Mouse (Mus musculus) embryonic fibroblast, embryonic 13.5 days (primary cell): ENCODE measurements around the gene Tlcd1. TPM values are rescaled to one million over a fixed set of nuclear protein-coding genes. Genes with fewer than 3 reads are reported as not detected.

Experiments
- H3K27ac ChIP-seq: 2 replicates; pipeline ENCODE4 v1.5.1; 2012; ENCODE audit warnings: low read length, control low read depth, inconsistent platforms; ENCODE audit not compliant: insufficient read depth
- H3K4me1 ChIP-seq: 2 replicates; pipeline ENCODE4 v1.6.1; 2011; ENCODE audit warnings: low read length; ENCODE audit not compliant: control insufficient read depth, insufficient read depth
- H3K4me3 ChIP-seq: 2 replicates; pipeline ENCODE4 v1.5.1; 2011; ENCODE audit warnings: mild to moderate bottlenecking, control low read depth, low read length; ENCODE audit not compliant: insufficient read depth
- CTCF ChIP-seq: IDR thresholded peaks from 2 replicates; pipeline ENCODE4 v1.5.1; 2011; ENCODE audit warnings: mild to moderate bottlenecking, control low read depth, low read length, moderate library complexity, borderline replicate concordance; ENCODE audit not compliant: insufficient read depth
- POLR2A ChIP-seq: IDR thresholded peaks from 2 replicates; pipeline ENCODE4 v1.6.1; 2011; ENCODE audit warnings: low read depth, mild to moderate bottlenecking, control low read depth, low read length, moderate library complexity
- polyA plus RNA-seq: library from polyadenylated mRNA; stranded (reverse); fragments of >200 nt; gene quantifications from 2 replicates; pipeline ENCODE4 v1.2.4, GENCODE M21; 2011; ENCODE audit warnings: low read depth; ENCODE audit not compliant: missing spikeins, insufficient read length

The Tlcd1 gene
- polyA plus RNA-seq, 1 experiment: 13.6 TPM

DNA sequence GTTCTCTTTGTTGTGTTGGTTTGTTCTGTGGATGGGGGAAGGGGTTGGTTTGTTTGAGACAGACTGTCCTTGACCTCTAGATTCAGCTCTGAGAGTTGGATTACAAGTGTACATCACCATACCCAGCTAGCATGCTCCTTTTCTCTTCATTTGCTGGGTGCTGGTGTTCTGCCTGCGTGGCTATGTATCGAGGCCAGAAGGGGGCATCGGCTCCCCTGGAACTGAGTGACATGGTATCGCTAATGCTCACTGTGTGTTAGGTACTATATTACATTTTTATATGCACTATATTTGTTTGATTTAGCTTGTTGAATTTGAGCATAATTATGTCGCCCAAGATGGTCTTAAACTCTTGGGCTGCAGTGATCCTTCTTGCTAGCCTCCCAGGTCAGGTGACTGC is 30.3 kb upstream of the Tlcd1 start:
- Histone ChIP-seq H3K4me1 (0 out of 2 replicates have a peak, but pooled peaks cover 4% of the 10 kb centered on the region), H3K27ac (no peak overlapping the region), H3K4me3 (no peak overlapping the region)
- TF ChIP-seq POLR2A (no peak), CTCF (peak; percentile 26; the same call in 1 of the 2 replicates)

DNA sequence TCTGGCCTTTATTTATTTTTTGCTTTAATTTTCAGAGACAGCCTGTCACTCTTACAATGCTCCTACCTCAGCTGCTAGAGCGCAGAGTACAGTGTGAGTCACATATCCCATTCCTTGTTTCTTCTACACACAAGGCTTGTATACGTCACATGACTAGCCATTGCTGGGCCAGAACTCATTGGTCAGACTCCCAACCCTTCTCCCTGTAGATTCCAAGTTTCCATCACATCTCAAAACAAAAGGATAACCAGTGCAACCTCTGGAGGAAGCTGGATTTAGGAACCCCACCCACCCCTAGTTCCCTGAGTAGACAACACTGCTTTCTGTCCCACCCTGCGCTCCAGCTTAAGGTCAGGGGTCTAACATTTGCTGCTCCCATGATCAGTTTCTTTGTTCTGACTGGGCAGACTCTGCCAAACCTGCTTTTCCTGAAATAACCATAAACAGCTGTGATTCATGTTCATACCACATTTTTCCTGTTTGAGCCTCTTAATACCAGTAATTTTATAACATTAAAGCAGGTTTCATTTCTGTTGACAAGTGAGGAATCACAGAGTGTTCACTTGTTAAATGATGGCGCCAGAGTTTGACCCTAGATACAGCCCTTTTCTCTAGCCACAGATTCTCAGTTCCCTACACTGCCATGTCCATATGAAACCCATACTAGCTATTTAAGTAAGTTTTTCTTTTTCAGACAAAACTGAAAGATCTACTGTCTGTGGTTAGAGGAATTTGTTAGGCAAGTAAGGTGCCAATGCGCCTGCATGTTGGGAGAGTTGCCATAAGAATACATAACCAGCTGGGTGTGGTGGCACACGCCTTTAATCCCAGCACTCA is 29.6 kb upstream of the Tlcd1 start:
- Histone ChIP-seq H3K4me1 (0 out of 2 replicates have a peak, but pooled peaks cover 4% of the 10 kb centered on the region), H3K27ac (peak overlapping the region; percentile 28; the same call in 1 of the 2 replicates), H3K4me3 (no peak overlapping the region)
- TF ChIP-seq CTCF: no peak
- no peak for TF ChIP-seq POLR2A

GRCm38 (mm10) chr11:78151161-78151560 is 25.4 kb upstream of the Tlcd1 start:
- Histone ChIP-seq H3K4me3 (no peak overlapping the region), H3K27ac (no peak overlapping the region), H3K4me1 (0 out of 2 replicates have a peak, but pooled peaks cover 9% of the 10 kb centered on the region)
- TF ChIP-seq CTCF (peak; percentile 39; the same call in 1 of the 2 replicates), POLR2A (no peak)

GRCm38 (mm10) chr11:78152299-78153231 is 23.9 kb upstream of the Tlcd1 start:
- Histone ChIP-seq H3K4me1 (0 out of 2 replicates have a peak, but pooled peaks cover 5% of the 10 kb centered on the region), H3K27ac (no peak overlapping the region; the same call in 1 of the 2 replicates), H3K4me3 (no peak overlapping the region)
- no peak for TF ChIP-seq CTCF
- no peak for TF ChIP-seq POLR2A

DNA sequence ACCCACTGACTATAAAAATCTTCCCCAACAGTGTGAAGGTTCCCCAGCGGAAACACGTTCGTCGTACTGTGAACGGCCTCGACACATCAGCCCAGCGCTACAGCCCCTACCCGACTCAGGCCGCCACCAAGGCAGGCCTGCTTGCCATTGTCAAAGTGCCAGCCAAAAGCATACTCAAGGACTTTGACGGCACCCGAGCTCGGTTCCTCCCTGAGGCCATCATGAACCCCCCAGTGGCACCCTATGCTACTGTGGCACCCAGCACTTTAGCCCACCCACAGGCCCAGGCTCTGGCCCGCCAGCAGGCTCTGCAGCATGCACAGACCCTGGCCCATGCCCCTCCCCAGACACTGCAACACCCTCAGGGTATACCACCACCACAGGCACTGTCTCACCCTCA is 22.7 kb upstream of the Tlcd1 start:
- Histone ChIP-seq H3K4me1 (0 out of 2 replicates have a peak, but pooled peaks cover 5% of the 10 kb centered on the region), H3K4me3 (no peak overlapping the region), H3K27ac (no peak overlapping the region)
- TF ChIP-seq POLR2A: no peak
- TF ChIP-seq CTCF: no peak

DNA sequence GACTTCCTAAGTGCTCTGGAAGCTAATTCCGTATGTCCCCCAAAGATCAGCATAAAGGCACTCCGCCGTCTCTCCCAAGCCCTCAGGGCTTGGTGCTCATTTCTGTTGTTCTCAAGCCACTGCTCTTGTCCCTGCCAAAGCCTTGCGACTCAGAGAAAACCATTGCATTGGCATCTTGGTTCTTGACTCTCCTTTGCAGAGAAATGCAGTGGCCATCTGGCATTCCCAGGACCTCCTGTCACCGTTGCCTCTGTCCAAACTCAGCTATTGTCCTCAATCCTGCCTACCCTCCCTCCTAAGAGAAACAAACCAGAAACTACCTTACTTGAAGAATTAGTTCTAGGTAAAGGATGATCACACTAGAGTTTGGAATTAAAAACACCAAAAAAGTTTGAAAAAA is 20.8 kb upstream of the Tlcd1 start:
- Histone ChIP-seq H3K4me1 (0 out of 2 replicates have a peak, but pooled peaks cover 5% of the 10 kb centered on the region), H3K4me3 (no peak overlapping the region), H3K27ac (no peak overlapping the region)
- TF ChIP-seq POLR2A (no peak), CTCF (no peak)

GRCm38 (mm10) chr11:78156156-78156699 is 20.3 kb upstream of the Tlcd1 start:
- no peak overlapping the region for H3K4me3 ChIP-seq
- 0 out of 2 replicates have a peak, but pooled peaks cover 5% of the 10 kb centered on the region for H3K4me1 ChIP-seq
- no peak overlapping the region for H3K27ac ChIP-seq
- TF ChIP-seq POLR2A: no peak
- no peak for TF ChIP-seq CTCF

- Histone ChIP-seq H3K4me3 (no peak overlapping the region), H3K4me1 (peaks cover 9% of the 10 kb centered on the region; the same call in 1 of the 2 replicates), H3K27ac (no peak overlapping the region)
- peak; percentile 85 for TF ChIP-seq CTCF
- no peak for TF ChIP-seq POLR2A
Observed at GRCm38 (mm10) chr11:78159096-78159495, 17.4 kb upstream of the Tlcd1 start.

DNA sequence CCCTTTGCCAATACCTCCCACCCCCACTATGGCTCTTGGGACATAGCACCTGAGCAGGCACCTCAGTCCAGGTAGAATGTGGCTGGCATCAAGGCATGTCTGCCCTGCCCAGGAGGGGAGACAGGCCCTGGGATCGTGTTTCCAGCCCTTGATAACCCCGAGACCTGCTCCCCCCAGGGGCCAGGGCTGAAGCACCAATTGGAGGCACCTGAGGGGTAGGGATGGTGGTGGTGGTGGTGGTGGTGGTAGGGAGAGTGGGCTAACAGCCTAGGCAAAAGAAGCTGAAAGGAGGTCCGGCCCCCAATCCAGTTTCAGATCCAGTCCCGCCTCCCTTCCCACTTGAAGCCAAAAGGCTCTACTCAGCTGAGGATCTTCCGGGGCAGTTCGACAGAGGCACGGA is 17.0 kb upstream of the Tlcd1 start:
- TF ChIP-seq POLR2A (no peak), CTCF (no peak)
- H3K4me3 ChIP-seq: no peak overlapping the region
- H3K4me1 ChIP-seq: peaks cover 9% of the 10 kb centered on the region; the same call in 1 of the 2 replicates
- no peak overlapping the region for H3K27ac ChIP-seq
